Mouse (Mus musculus): Measurements from ENCODE around the gene Ap3s2. TPM values are rescaled to one million over a fixed set of nuclear protein-coding genes. Genes with fewer than 3 reads are reported as not detected.

The Ap3s2 gene
- total and polyA plus RNA-seq, 3 experiments = 8.3 to 91.2 (median 18.2) TPM

DNA sequence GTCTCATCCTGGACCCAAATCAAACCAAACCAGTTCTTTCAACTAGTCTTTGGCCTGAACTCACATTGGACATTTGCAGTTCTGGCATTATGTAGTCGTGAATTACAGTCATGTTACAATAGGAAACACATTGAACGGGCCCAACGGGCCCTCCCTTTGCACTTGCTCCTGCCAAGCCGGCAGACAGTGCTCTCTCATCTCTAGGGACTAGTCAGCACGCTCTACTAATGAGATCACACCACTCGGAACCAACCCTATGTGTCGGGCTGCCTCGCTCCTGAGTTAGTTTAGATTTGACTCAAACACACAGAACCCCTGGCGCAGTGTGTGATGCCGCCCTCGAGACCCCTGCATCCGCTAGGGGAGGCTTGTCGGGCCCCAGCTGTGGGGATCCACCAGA lies 52.6 kb downstream of the Ap3s2 start:
- no peak for DNase-seq (ENCODE audit: low read depth, low spot score)
- no peaks in the 10 kb centered on the region for H3K9me3 ChIP-seq (replicated peaks; ENCODE audit: insufficient read depth, low read length)
- H3K9ac ChIP-seq (ENCODE audit: control insufficient read depth, low read depth, low read length, poor library complexity, severe bottlenecking) = no peak overlapping the region
- no peak overlapping the region for H3K27ac ChIP-seq (ENCODE audit: control insufficient read depth, low read depth, low read length)
- no peaks in the 10 kb centered on the region; a peak in 2 of 4 replicates for H3K27me3 ChIP-seq (ENCODE audit: control insufficient read depth in 1 of 2, insufficient read depth in 2 of 2, low read length in 2 of 2)
- TF ChIP-seq SMC3 (IDR thresholded peaks at IDR 0.05; ENCODE audit: low read depth, low read length) = no peak
- TF ChIP-seq MEF2A (IDR thresholded peaks at IDR 0.05; ENCODE audit: extremely low read depth, insufficient replicate concordance, low read depth, low read length, poor library complexity, severe bottlenecking) = no peak
- TF ChIP-seq CHD2 (IDR thresholded peaks at IDR 0.05; ENCODE audit: low read length) = no peak
- no peak for TF ChIP-seq RAD21 (IDR thresholded peaks at IDR 0.05; ENCODE audit: low read depth, low read length)
- TF ChIP-seq POLR2A (IDR thresholded peaks at IDR 0.05; ENCODE audit: control insufficient read depth in 1 of 2, insufficient read depth in 1 of 2, low read depth in 1 of 2, low read length in 2 of 2, poor library complexity in 1 of 2) = no peak
- TF ChIP-seq ZNF384 (IDR thresholded peaks at IDR 0.05; ENCODE audit: low read depth, low read length) = no peak
- TF ChIP-seq GATA1 (IDR thresholded peaks at IDR 0.05; ENCODE audit: low read depth, low read length) = no peak
- no peak for TF ChIP-seq SIN3A (IDR thresholded peaks at IDR 0.05; ENCODE audit: low read length)
- TF ChIP-seq KAT2A (conservative IDR thresholded peaks at IDR 0.05; ENCODE audit: low read depth, low read length) = no peak
- no peak for TF ChIP-seq TAL1 (IDR thresholded peaks at IDR 0.05; ENCODE audit: low read length)
- no peak for TF ChIP-seq CHD1 (IDR thresholded peaks at IDR 0.05; ENCODE audit: low read depth, low read length)
- TF ChIP-seq ZKSCAN1 (IDR thresholded peaks at IDR 0.05; ENCODE audit: low read depth, low read length) = no peak
- TF ChIP-seq ETS1 (IDR thresholded peaks at IDR 0.05; ENCODE audit: low read depth, low read length) = no peak
- no peak for TF ChIP-seq MYC (IDR thresholded peaks at IDR 0.05; ENCODE audit: low read depth, low read length)
- TF ChIP-seq UBTF (IDR thresholded peaks at IDR 0.05; ENCODE audit: borderline replicate concordance, insufficient read depth, low read depth, low read length) = no peak
- TF ChIP-seq RCOR1 (IDR thresholded peaks at IDR 0.05; ENCODE audit: low read depth, low read length) = no peak
- H3K4me3 ChIP-seq (ENCODE audit: control insufficient read depth in 1 of 2, insufficient read depth in 1 of 2, low read depth in 2 of 2, low read length in 2 of 2) = no peak overlapping the region
- peaks cover 0 to 3% of the 10 kb centered on the region in 2 experiments; a peak in 2 of 4 replicates for H3K36me3 ChIP-seq (ENCODE audit: control insufficient read depth in 1 of 2, insufficient read depth in 2 of 2, low read length in 2 of 2)
- H3K79me2 ChIP-seq (ENCODE audit: control insufficient read depth, insufficient read depth, low read length, poor library complexity) = no peaks in the 10 kb centered on the region
- H3K4me1 ChIP-seq (ENCODE audit: control insufficient read depth in 1 of 2, insufficient read depth in 2 of 2, low read length in 2 of 2) = 0 out of 4 replicates have a peak, but pooled peaks cover 0 to 5% of the 10 kb centered on the region in 2 experiments

DNA sequence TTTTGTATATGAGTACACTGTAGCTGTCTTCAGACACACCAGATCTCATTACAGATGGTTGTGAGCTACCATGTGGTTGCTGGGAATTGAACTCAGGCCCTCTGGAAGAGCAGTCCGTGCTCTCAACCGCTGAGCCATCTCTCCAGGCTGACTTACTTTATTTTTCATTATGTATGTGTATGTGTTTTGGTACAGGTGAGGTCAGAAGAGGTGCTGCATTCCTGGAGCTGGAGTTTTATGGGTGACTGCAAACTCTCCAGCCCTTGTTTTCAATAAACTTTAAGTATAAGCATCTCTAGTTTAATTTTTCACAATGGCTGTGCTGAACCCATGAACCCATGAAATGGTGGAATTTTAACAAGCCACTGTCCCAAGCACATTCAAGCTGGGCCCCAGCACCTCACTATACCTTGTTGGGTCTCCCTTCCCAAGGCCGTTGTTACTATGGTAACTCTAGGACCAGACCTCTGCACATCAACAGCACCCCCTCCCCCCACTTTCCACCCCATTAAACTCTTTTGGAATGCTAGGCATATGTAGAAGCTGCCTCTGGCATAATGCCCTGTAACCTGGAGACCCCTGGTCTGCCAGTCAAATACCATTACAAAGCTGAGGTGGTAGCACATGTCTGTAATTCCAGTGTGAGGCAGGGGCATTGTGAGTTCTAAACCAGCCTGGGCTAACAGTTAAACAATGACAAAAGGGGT lies 54.0 kb downstream of the Ap3s2 start:
- no peak for DNase-seq (ENCODE audit: low read depth, low spot score)
- H3K36me3 ChIP-seq (ENCODE audit: control insufficient read depth in 1 of 2, insufficient read depth in 2 of 2, low read length in 2 of 2) = peaks cover 0 to 3% of the 10 kb centered on the region in 2 experiments; a peak in 2 of 4 replicates
- peaks cover 0 to 14% of the 10 kb centered on the region in 2 experiments; a peak in 2 of 4 replicates for H3K4me1 ChIP-seq (ENCODE audit: control insufficient read depth in 1 of 2, insufficient read depth in 2 of 2, low read length in 2 of 2)
- no peak overlapping the region for H3K27ac ChIP-seq (ENCODE audit: control insufficient read depth, low read depth, low read length)
- no peaks in the 10 kb centered on the region for H3K9me3 ChIP-seq (replicated peaks; ENCODE audit: insufficient read depth, low read length)
- H3K79me2 ChIP-seq (ENCODE audit: control insufficient read depth, insufficient read depth, low read length, poor library complexity) = no peaks in the 10 kb centered on the region
- H3K4me3 ChIP-seq (ENCODE audit: control insufficient read depth in 1 of 2, insufficient read depth in 1 of 2, low read depth in 2 of 2, low read length in 2 of 2) = no peak overlapping the region
- H3K27me3 ChIP-seq (ENCODE audit: control insufficient read depth in 1 of 2, insufficient read depth in 2 of 2, low read length in 2 of 2) = no peaks in the 10 kb centered on the region; a peak in 2 of 4 replicates
- no peak for TF ChIP-seq MEF2A (IDR thresholded peaks at IDR 0.05; ENCODE audit: extremely low read depth, insufficient replicate concordance, low read depth, low read length, poor library complexity, severe bottlenecking)
- no peak for TF ChIP-seq KAT2A (conservative IDR thresholded peaks at IDR 0.05; ENCODE audit: low read depth, low read length)
- no peak overlapping the region for H3K9ac ChIP-seq (ENCODE audit: control insufficient read depth, low read depth, low read length, poor library complexity, severe bottlenecking)

All from MEL (cell line).